Mouse (Mus musculus) ovary, postnatal 36 days (tissue): ENCODE measurements around the gene Rassf5.

Experiments used
- DNase-seq: peaks from one replicate; pipeline ENCODE4 v3.0.0; 2022; ENCODE audit warnings: low spot score, mixed read lengths

Gene Rassf5

DNA sequence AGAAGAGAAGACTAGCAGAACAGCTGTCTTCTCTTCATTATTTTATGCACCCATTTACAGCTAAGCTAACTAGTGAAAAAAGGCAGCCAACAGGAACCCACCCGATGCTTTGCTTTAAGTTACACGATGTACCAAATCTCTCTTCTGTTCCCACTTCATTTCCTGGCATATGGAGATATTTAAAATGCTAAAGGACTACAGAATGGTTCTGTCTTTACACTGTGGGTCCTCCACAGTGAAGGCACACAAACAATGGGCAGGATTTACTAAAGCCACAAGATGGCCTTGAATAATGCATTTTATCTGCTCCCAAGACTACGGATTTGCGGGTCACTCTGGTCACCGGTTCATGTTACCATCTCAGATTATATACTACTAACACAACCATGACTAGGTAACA, 107.9 kb downstream of the Rassf5 start:
- no peak for DNase-seq

- DNase-seq = no peak
Measured at GRCm38 (mm10) chr1:131135960-131136629, 109.0 kb downstream of the Rassf5 start.

GRCm38 (mm10) chr1:131134942-131135522, 110.0 kb downstream of the Rassf5 start:
- DNase-seq = no peak

GRCm38 (mm10) chr1:131134231-131134630, 110.8 kb downstream of the Rassf5 start:
- DNase-seq = no peak
